Mouse (Mus musculus) left cerebral cortex, postnatal 10 days (tissue): Measurements from ENCODE around the gene Gm10320. TPM values are rescaled to one million over a fixed set of nuclear protein-coding genes. Genes with fewer than 3 reads are reported as not detected.

Source experiments
- DNase-seq, 2 experiments: peaks; one replicate each; pipeline ENCODE4 v3.0.0; 2021 to 2022; ENCODE audit warnings: low spot score in 2 of 2, mixed read lengths in 1 of 2; ENCODE audit errors: extremely low spot score in 1 of 2
- intact Hi-C: fragments of 180-260 bp; cut with DNase I; formaldehyde crosslinking; loops from one replicate; pipeline ENCODE4 v1.15.1; 2025
- total RNA-seq, 2 experiments: library from RNA; stranded (reverse); gene quantifications; 2 replicates each; pipeline ENCODE4 v1.2.3; 2021

Gene Gm10320
- total RNA-seq, 2 experiments from 2014 or later, result not detected

- peak in 1 of 2 experiments; percentile 72 for DNase-seq
- intact Hi-C loops, result no loop called here
Measured at GRCm38 (mm10) chr13:98476175-98476838, 15.5 kb downstream of the Gm10320 start.

- intact Hi-C loops, result no loop called here
- peak in 1 of 2 experiments; percentile 74 for DNase-seq
Measured at GRCm38 (mm10) chr13:98475681-98476080, 16.1 kb downstream of the Gm10320 start.

DNA sequence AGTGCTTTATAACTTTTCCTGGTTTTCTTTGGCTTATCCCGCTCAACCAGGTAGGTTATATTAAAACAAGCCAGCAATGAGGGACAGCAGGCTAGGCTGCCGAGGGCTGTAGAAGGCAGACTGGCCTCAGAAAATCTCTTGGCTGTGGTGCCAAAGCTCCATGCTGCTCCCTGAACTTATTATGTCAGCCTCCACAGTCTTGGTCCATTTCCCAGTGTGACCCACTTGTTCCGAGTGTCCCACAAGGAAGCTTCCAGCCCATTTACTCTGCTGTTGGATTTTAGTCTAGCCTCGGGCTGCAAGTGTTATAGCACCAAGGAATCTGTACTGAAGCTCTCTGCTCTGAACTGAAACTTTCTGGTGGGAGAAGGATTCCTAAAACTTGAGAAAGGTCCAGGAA, 18.8 kb downstream of the Gm10320 start:
- DNase-seq, result no peak
- intact Hi-C loops, result no loop called here

GRCm38 (mm10) chr13:98471756-98472155, 20.0 kb downstream of the Gm10320 start:
- no peak for DNase-seq
- intact Hi-C loops, result no loop called here

- no peak for DNase-seq
- intact Hi-C loops, result no loop called here
Measured at GRCm38 (mm10) chr13:98470321-98470720, 21.5 kb downstream of the Gm10320 start.

DNA sequence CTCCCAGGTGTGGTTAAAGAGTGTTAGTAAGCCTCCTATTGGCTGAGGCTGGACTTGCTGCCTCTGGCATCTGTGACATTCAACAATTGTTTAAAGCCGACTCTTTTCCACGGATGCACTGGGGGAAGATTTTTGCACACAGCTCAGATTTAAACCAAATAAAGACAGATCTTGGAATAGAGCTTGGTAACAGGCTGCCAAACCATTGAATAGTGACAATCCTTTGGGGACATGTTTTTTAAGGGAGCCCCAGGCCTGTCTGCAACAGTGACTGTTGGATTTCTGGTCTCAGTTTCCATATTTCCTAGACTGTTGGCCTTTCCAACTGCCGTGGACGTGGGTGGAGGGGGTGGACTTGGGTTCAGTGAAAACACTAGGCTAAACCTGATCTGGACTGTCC, 21.9 kb downstream of the Gm10320 start:
- no peak for DNase-seq
- intact Hi-C loops, result no loop called here

- intact Hi-C loops, result no loop called here
Measured at GRCm38 (mm10) chr13:98461467-98461866, 30.3 kb downstream of the Gm10320 start.

DNA sequence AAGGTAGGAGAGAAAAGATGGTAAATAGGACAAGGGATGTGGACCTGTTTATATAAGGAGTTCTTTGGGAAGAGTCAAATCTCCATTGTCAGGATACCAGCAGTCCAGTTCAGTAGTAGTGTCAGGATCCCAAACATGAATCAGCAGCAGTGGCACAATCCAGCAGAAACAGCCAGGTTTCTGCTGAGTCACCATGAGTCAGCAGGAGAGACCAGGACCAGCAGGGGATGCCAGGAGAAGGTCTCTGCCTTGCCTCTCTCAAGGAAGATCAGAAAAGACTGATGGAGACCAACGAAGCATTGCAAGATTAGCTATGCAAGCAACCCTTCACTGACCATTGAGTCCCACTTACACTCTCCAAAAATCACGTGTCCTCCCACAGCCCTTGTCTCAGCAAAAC, 35.4 kb downstream of the Gm10320 start:
- intact Hi-C loops, result no loop called here

More at GRCm38 (mm10) chr13:98461467-98461866, 30.3 kb downstream of the Gm10320 start:
- DNase-seq, result no peak

DNA sequence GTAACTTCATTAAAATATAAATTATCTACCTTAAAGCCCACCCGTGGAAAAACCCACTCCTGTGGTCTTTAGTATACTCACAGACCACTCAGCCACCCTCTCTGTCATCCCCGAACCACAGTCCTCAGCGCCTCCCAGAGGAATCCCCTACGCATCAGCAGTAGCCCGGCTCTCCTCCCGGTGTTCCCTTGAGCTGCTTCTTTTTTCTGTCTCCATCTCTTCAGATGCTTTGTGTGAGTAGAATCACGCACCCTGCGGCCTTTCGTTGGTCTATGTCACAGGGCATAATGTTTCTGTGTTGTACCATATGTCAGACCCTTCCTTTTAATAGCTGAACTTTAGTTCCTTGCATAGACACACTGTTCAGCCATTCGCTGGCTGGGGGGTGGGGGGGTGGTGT, 36.2 kb downstream of the Gm10320 start:
- no peak for DNase-seq

More for the DNA sequence above, 35.4 kb downstream of the Gm10320 start:
- DNase-seq, result no peak

GRCm38 (mm10) chr13:98454224-98454967, 37.4 kb downstream of the Gm10320 start:
- intact Hi-C loops, result no loop called here
- no peak for DNase-seq

More for the DNA sequence above, 36.2 kb downstream of the Gm10320 start:
- intact Hi-C loops, result no loop called here

DNA sequence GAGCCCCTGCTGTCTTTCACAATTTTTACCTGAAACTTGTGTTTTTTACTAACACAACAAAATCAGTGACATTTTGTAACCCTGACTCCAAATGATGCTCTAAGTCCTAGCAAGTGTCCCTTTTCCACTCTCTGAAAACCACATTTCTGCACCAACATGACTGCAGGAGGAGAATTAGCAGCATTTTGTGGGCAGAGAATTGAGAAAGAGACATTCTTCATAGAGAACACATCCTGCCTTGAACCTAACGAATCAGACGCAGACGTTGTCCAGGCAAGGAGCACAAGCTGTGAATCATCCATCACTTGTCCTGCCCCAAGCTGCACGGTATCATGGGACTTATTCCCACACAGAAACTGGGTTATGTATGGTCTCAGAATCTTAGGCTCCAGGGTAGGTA, 38.7 kb downstream of the Gm10320 start:
- intact Hi-C loops, result no loop called here
- DNase-seq, result no peak

DNA sequence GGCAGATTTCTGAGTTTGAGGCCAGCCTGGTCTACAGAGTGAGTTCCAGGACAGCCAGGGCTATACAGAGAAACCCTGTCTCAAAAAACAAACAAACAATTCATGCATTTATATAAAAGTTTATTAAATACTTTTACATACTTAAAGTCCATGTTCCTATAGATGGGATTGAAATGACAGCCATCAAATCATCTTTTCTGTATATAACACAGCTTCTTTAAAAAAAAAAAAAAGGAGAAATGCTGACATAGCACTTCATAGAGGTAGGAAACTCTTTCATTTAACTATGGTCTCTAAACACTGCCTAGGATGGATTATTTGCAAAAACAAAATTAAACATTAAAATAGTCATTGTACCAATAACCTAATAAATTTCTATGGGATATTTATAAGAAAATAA, 43.1 kb downstream of the Gm10320 start:
- intact Hi-C loops, result no loop called here
- DNase-seq, result no peak

- intact Hi-C loops, result no loop called here
- DNase-seq, result peak in 1 of 2 experiments; percentile 17
Measured at GRCm38 (mm10) chr13:98447741-98448140, 44.1 kb downstream of the Gm10320 start.

DNA sequence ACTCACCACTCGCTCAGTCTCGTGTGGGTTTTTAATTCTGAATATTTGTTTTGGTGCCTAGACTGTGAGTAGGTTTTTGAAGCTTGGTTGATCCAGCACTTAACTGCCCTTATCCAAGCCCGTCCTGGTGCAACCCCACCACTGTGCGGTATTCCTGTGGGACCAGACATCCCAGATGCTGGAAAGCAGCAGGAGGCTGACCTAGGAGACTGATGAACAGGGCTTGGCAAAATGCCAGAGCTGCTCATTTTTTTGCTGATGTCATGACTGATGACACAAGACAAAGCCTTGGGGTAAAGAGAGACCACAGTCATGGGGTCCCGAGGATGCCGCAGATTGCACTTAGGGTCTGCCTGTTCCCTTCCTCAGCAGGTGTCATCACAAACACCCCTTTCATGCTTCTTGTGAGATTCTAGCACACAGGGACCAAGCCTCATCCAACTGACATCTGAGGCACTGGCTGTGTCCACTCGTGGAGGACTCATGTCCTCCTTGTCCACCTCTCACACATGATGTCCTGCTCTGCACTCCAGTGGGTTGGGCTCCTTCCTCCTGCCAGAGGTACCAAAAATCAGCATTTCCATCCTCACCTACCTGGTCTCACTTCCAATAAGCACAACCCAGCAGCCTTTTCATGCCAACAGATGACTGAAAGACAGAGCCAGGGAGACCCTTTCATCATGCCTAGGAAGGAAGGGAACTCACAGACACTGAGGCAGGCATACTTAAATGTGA, 46.2 kb downstream of the Gm10320 start:
- no peak for DNase-seq
- intact Hi-C loops, result no loop called here

DNA sequence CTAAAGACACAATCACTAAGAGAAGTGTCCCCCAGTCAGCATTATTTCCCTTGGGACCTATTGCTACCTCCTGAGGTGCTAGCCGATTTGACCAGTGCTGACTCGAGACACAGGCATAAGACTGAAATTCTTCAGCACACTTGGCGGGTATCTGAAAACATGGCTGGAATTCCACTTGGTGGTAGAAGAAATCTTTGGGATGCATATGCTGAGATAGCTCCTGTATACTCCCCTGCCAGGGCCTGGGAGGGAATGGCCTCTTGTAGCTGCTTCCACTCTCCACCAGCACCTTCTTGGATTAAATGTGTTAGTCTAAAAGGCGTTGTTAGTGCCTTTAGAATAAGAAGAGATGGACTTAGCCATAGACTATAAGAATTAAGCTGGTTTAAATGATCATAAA, 50.8 kb downstream of the Gm10320 start:
- intact Hi-C loops, result no loop called here
- DNase-seq, result no peak

DNA sequence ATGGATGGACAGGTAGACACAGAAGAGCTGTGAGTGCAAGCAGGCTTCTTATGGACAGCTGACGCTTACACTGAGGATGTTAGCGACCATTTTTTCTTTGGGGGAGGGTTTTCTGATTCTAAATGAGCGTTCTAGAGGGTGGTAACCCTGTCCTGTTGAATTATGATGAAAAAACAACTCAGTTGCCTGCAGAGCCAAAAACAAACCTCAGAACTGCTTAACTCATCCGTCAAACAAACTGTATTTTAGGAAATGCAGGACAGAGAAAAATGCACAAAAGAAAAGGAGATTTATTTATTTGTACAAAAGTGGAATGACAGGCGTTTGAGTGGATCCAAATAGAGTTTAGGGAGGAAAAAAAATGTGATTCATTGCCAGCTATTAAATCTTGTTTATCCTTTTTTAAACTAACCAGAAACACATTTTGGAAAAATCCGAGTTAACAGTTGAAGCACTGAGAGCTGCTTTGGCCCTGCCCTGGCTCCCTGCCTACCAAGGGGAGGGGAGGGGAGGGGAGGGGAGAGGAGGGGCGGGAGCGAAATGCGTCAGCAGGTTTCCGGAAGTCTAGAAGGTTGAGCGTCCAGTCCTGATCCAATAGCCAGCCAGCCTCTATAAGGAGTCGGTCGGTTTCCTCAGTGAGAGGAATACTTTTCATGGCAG, 51.4 kb downstream of the Gm10320 start:
- intact Hi-C loops, result no loop called here
- DNase-seq, result peak in 1 of 2 experiments; percentile 57
